Comparison of ENCODE assay signal across 8 mouse cellular contexts in genomic region chr9:9238438-9239391, GRCm38 (mm10). TPM values are rescaled to one million over a fixed set of nuclear protein-coding genes. Genes with fewer than 3 reads are reported as not detected.
DNase-seq lines count a peak whose midpoint lies in the region; ATAC-seq and TF ChIP-seq lines count a peak whose summit lies in the region.

Arhgap42 (minus strand) TSS chr9:9239101.

- H3K27me3 ChIP-seq in hindbrain, embryonic 13.5 days: no peaks in the 10 kb centered on the region
- no peaks in the 10 kb centered on the region for H3K27me3 ChIP-seq in lung, postnatal 0 days (replicated peaks; ENCODE audit: insufficient read depth, low read length)

- H3K4me3 ChIP-seq in hindbrain, embryonic 13.5 days: peak within 1 kb of the TSS; percentile 82
- H3K4me3 ChIP-seq in lung, postnatal 0 days (ENCODE audit: low read depth, low read length): peak within 1 kb of the TSS; percentile 79

- peak within 1 kb of the TSS; percentile 72 for H3K4me2 ChIP-seq in hindbrain, embryonic 13.5 days
- H3K4me2 ChIP-seq in lung, postnatal 0 days (replicated peaks; ENCODE audit: low read depth, low read length): peak within 1 kb of the TSS; percentile 73

- ATAC-seq in hindbrain, embryonic 13.5 days (ENCODE audit: low FRiP score): peak; percentile 92
- ATAC-seq in lung, postnatal 0 days: peak; percentile 93

- H3K9me3 ChIP-seq in hindbrain, embryonic 13.5 days: no peaks in the 10 kb centered on the region
- no peaks in the 10 kb centered on the region for H3K9me3 ChIP-seq in lung, postnatal 0 days (ENCODE audit: low read length)

- peak; percentile 80 for TF ChIP-seq CTCF in lung, postnatal 0 days (IDR thresholded peaks at IDR 0.05)

- under 1% methylated on average over 78 of the region's 78 CpGs for WGBS in hindbrain, embryonic 13.5 days
- under 1% methylated on average over 51 of the region's 78 CpGs for WGBS in lung, postnatal 0 days

- peak; percentile 68 to 80 for DNase-seq in adrenal gland, adult 18-20 months (ENCODE audit: low spot score in 2 of 2)
- peak; percentile 26 to 49 for DNase-seq in cerebellum, postnatal 4 days (ENCODE audit: low spot score in 2 of 2)
- DNase-seq in gastrocnemius, adult 18-20 months (ENCODE audit: low spot score): peak; percentile 68
- DNase-seq in layer of hippocampus, postnatal 25 days (ENCODE audit: extremely low spot score in 1 of 2, low spot score in 1 of 2): peak; percentile 37 to 44
- peak; percentile 87 for DNase-seq in lung, postnatal 0 days (ENCODE audit: low spot score)
- peak; percentile 57 for DNase-seq in right cerebral cortex, adult 18-20 months
- DNase-seq in natural killer cell, adult 2 months (ENCODE audit: low spot score in 2 of 2): no peak

- H3K36me3 ChIP-seq in hindbrain, embryonic 13.5 days: no peaks in the 10 kb centered on the region
- no peaks in the 10 kb centered on the region for H3K36me3 ChIP-seq in lung, postnatal 0 days (ENCODE audit: insufficient read depth, low read length)

- no peak for TF ChIP-seq EP300 in lung, postnatal 0 days (IDR thresholded peaks at IDR 0.05)

- peak within 1 kb of the TSS; percentile 83 for H3K27ac ChIP-seq in hindbrain, embryonic 13.5 days
- H3K27ac ChIP-seq in lung, postnatal 0 days (ENCODE audit: low read length): peak within 1 kb of the TSS; percentile 91

- H3K4me1 ChIP-seq in hindbrain, embryonic 13.5 days (replicated peaks): peaks cover 13% of the 10 kb centered on the region; the same call in 1 of the 2 replicates
- H3K4me1 ChIP-seq in lung, postnatal 0 days (ENCODE audit: insufficient read depth, low read depth, low read length): no peaks in the 10 kb centered on the region

- H3K9ac ChIP-seq in hindbrain, embryonic 13.5 days: peak within 1 kb of the TSS; percentile 91
- H3K9ac ChIP-seq in lung, postnatal 0 days (replicated peaks; ENCODE audit: low read depth): peak within 1 kb of the TSS; percentile 76

RNA-seq across cellular contexts. Expression of gene Arhgap42, which starts in this region (rescaled TPM):
- total RNA-seq in adrenal gland, adult 18-20 months (2021): 10 to 100 TPM; 16.5 to 33.8 TPM
- 1 to 10 TPM; 4.0 to 5.6 TPM for total RNA-seq in gastrocnemius, adult 18-20 months (2021)
- 21.4 and 23.9 TPM in 2 replicates for polyA plus RNA-seq in hindbrain, embryonic 13.5 days (2015; fragmentation: Nextera tagmentation; extraction: Ambion mirVana)
- 1 to 10 TPM; 7.4 to 7.5 TPM for total RNA-seq in layer of hippocampus, postnatal 25 days (2021)
- 37.9 and 42.5 TPM in 2 replicates for polyA plus RNA-seq in lung, postnatal 0 days (2015; fragmentation: Nextera tagmentation; extraction: Ambion mirVana)

Comparison
In these comparisons a context has a peak if more than half of its experiments do, and no peak if none do; other contexts are left out.
1. DNase-seq: peak in adrenal gland, adult 18-20 months (2 of 2), cerebellum, postnatal 4 days (2 of 2), gastrocnemius, adult 18-20 months (single experiment), layer of hippocampus, postnatal 25 days (2 of 2), lung, postnatal 0 days (single experiment) and right cerebral cortex, adult 18-20 months (single experiment); none in natural killer cell, adult 2 months (0 of 2).